Mouse (Mus musculus) kidney, adult 2 months (tissue): ENCODE results near the gene Zfhx2.

ENCODE experiments used
- CTCF ChIP-seq: fragments of 200-500 bp; conservative IDR thresholded peaks from 2 replicates; pipeline ENCODE4 v1.5.1; 2011; ENCODE audit warnings: low read depth, mild to moderate bottlenecking, control low read depth, low read length, moderate library complexity, mixed read lengths; ENCODE audit not compliant: insufficient read depth, insufficient read length
- POLR2A ChIP-seq: fragments of 200-500 bp; IDR thresholded peaks from one replicate; pipeline ENCODE4 v1.6.1; 2011; ENCODE audit warnings: low read depth, low read length, control low read depth

- TF ChIP-seq CTCF (0 out of 2 replicates have a peak, but pooled peaks have one; percentile 21), POLR2A (no peak)
Measured at GRCm38 (mm10) chr14:55027653-55028052, 64.5 kb downstream of the Zfhx2 start.
